Mouse (Mus musculus) midbrain, embryonic 11.5 days (tissue): Measurements from ENCODE around the gene Mmp15. TPM values are rescaled to one million over a fixed set of nuclear protein-coding genes. Genes with fewer than 3 reads are reported as not detected.

Experiments
- ATAC-seq: fragments of 200-750 bp; cut with Nextera tagmentation; 2 replicates; pipeline ENCODE4 v1.8.0; 2017; ENCODE audit warnings: moderate TSS enrichment, moderate library complexity; ENCODE audit not compliant: low FRiP score
- DNase-seq: peaks from one replicate; pipeline ENCODE4 v3.0.0; 2015; ENCODE audit warnings: low spot score; ENCODE audit errors: missing footprints
- H3K27ac ChIP-seq: fragments of 300-500 bp; sonication (generic); 2 replicates; pipeline ENCODE4 v1.5.1; 2014; ENCODE audit warnings: low read depth, low read length
- H3K27me3 ChIP-seq: fragments of 300-500 bp; sonication (generic); 2 replicates; pipeline ENCODE4 v1.6.1; 2014; ENCODE audit warnings: mild to moderate bottlenecking, low read length, moderate library complexity, mixed read lengths; ENCODE audit not compliant: control insufficient read depth, insufficient read depth
- H3K36me3 ChIP-seq: fragments of 300-500 bp; sonication (generic); 2 replicates; pipeline ENCODE4 v1.6.1; 2014; ENCODE audit warnings: mild to moderate bottlenecking, low read length, moderate library complexity, mixed read lengths; ENCODE audit not compliant: control insufficient read depth, insufficient read depth
- H3K4me1 ChIP-seq: fragments of 300-500 bp; sonication (generic); 2 replicates; pipeline ENCODE4 v1.6.1; 2014; ENCODE audit warnings: low read length; ENCODE audit not compliant: control insufficient read depth, insufficient read depth
- H3K4me2 ChIP-seq: fragments of 300-500 bp; sonication (generic); 2 replicates; pipeline ENCODE4 v1.6.1; 2014; ENCODE audit warnings: mild to moderate bottlenecking, moderate library complexity
- H3K4me3 ChIP-seq: fragments of 300-500 bp; sonication (generic); 2 replicates; pipeline ENCODE4 v1.5.1; 2014; ENCODE audit warnings: low read depth, low read length
- H3K9ac ChIP-seq: fragments of 300-500 bp; sonication (generic); 2 replicates; pipeline ENCODE4 v1.6.1; 2014; ENCODE audit warnings: low read length
- H3K9me3 ChIP-seq: fragments of 300-500 bp; sonication (generic); 2 replicates; pipeline ENCODE4 v1.6.1; 2016; ENCODE audit warnings: low read length; ENCODE audit not compliant: control insufficient read depth
- WGBS: fragments of 180-500 bp; shearing (Covaris S2); extraction: QIAGEN DNeasy Blood & Tissue Kit; methylation state at CpG from one replicate; pipeline ENCODE4 v1.1.7; 2014; 5-methylcytosine and 5-hydroxymethylcytosine counted together
- polyA plus RNA-seq: library from polyadenylated mRNA; unstranded; fragments of >200 nt; fragmentation: Nextera tagmentation; extraction: Ambion mirVana; gene quantifications from 2 replicates; pipeline ENCODE4 v1.2.1, GENCODE M21; 2014

Mmp15 gene
- polyA plus RNA-seq, 1 experiment from 2014 or later = 13.5 TPM

DNA sequence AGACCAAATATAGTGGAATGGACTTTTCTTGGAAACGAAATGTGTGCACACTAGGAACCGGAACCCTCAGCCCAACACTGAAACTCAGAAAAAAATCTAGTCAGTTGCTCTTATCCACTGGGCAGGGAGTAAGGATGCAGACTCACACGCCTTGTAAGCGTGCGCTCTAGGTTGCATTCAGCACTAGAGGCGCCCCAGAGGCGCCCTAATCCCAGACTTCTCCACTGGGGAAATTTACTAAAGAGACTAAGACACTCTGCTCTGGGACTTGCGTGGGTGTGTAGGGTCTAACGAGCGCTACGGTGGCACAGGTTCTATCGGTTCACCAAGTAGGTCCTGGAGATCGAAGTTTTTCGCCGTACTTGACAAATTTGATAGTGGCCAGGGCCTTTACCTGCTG, 607 bp upstream of the Mmp15 start:
- Histone ChIP-seq H3K4me2 (peak overlapping the region; percentile 90), H3K4me1 (peaks cover 10% of the 10 kb centered on the region), H3K9me3 (no peaks in the 10 kb centered on the region), H3K27ac (no peak overlapping the region), H3K4me3 (peak overlapping the region; percentile 82; the same call in 1 of the 2 replicates), H3K9ac (no peak overlapping the region), H3K27me3 (no peaks in the 10 kb centered on the region), H3K36me3 (no peaks in the 10 kb centered on the region)
- ATAC-seq (0 out of 2 replicates have a peak, but pooled peaks have one; percentile 28), DNase-seq (peak; percentile 93)
- WGBS = 2% methylated on average over 15 of the region's 15 CpGs

DNA sequence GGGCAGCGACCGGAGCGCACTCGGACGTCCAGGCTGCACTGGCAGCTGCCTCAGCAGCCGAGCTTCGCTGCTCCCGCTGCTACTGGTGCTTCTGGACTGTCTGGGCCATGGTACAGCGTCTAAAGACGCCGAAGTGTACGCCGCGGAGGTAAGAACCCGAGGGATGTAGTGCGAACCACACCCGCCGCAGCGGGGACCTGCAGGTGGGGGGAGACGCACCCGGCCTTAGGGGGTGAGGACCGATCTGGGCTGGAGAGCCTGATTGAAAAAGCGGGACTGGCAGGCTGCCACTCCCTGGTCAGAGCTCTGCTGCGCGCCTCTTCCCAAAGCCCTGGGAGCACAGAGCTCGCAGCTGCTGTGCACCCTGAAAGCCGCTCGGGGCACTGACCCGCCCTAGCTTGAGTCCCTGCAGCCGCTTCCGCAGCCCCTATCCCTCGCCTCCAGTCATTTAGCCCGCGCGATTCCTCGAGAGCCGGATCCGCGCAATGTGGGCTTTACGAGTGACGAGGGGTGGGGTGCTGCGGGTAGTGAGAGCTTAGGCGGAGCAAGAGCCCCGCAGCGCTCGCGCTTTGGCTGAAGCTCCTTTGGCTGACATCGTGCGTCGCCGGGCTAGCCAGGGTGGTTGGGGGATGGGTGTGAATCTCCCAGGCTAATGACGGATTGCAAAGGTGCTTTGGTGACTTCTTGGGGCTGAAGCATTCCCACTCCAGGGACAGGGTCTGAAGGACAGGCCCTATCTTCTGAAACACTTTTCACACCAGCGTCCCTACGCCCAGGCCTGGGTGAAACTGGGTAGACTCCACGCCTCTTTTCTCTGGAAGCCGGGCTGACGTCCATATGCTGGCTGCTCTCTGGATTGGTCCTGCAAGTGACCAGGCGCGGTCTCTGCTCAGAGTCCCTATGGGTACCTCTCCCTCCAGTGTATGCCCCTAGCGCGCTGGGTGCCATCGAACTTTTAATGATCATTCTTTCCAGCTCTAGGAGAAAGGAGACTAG, 1.1 kb downstream of the Mmp15 start:
- peak overlapping the region; percentile 90 for H3K4me2 ChIP-seq
- H3K36me3 ChIP-seq = no peaks in the 10 kb centered on the region
- no peaks in the 10 kb centered on the region for H3K9me3 ChIP-seq
- peak; percentile 97 for DNase-seq
- H3K4me3 ChIP-seq = peak overlapping the region; percentile 82
- H3K4me1 ChIP-seq = peaks cover 10% of the 10 kb centered on the region
- peak; percentile 72 for ATAC-seq
- peak overlapping the region; percentile 80 for H3K27ac ChIP-seq
- peak overlapping the region; percentile 93 for H3K9ac ChIP-seq
- 2% methylated on average over 62 of the region's 62 CpGs for WGBS
- no peaks in the 10 kb centered on the region for H3K27me3 ChIP-seq

DNA sequence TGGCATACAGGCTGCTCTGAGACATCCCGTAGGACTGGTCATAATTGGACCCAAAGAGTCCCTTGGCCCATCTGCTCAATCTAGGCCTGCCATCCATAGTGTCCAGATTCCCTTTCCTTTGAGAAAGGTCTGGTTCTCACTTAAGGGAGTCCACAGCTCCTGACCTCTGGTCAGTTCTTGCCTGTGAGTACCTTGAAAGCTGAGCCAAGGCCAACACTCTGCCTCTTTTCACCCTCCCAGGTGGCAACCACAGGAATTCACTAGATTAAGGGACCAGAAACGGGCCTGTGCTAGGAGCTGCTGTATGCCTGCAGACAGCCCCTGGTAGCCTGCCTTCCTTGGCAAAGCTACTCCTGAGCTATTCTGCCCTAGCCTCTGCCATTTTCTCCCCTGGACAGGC, 2.5 kb downstream of the Mmp15 start:
- Histone ChIP-seq H3K4me2 (no peak overlapping the region), H3K9ac (no peak overlapping the region)
- no peak for DNase-seq

DNA sequence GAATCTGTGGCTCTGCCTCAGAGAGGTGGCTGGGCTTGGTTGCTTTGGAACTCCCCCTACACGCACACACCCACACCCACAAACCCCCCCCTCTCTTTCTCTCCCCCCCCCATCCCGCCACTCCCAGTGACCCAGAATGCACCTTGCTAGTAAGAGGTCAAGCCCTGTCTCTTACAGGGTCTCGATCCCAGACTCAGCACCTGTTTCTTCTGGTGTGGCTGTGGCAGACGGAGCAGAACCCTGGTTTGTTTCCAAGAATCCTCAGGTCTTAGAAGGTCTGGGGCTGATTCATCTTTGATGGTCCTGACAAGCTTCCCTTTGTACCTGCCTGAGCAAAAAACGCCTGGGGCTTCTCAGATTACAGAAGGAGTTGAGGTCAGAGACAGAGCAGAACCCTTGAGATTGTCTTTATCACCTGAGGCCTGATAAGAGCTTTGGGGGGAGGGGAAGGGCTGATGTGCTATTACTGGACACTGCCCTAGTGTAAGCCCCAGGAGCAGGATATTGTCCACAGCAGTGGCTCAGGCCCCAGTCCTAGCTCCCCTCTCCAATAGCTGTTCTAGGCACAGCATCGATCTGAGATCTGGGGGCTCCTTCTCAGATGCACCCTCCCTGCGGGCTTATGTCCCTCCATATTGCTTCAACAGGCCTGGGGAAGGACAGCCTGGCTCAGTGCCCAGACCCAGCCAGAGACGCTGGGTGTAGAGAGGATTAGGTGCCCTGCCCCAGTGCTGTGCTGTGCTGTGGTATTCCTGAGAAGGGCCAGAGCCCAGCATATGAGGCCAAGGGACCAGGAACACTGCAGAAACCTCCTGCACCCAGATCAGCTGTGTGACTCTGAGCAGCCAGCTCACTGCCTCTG, 6.7 kb downstream of the Mmp15 start:
- Histone ChIP-seq H3K27ac (no peak overlapping the region), H3K9ac (no peak overlapping the region), H3K4me3 (no peak overlapping the region), H3K4me1 (peaks cover 13% of the 10 kb centered on the region), H3K27me3 (no peaks in the 10 kb centered on the region), H3K4me2 (no peak overlapping the region), H3K9me3 (no peaks in the 10 kb centered on the region), H3K36me3 (no peaks in the 10 kb centered on the region)
- 64% methylated on average over 8 of the region's 8 CpGs for WGBS
- ATAC-seq (no peak), DNase-seq (no peak)

More for the DNA sequence above, 2.5 kb downstream of the Mmp15 start:
- no peak overlapping the region for H3K27ac ChIP-seq
- no peaks in the 10 kb centered on the region for H3K27me3 ChIP-seq
- WGBS = 83% methylated on average over 2 of the region's 2 CpGs
- H3K36me3 ChIP-seq = no peaks in the 10 kb centered on the region
- H3K4me3 ChIP-seq = no peak overlapping the region
- H3K4me1 ChIP-seq = peaks cover 10% of the 10 kb centered on the region
- no peaks in the 10 kb centered on the region for H3K9me3 ChIP-seq
- ATAC-seq = no peak

DNA sequence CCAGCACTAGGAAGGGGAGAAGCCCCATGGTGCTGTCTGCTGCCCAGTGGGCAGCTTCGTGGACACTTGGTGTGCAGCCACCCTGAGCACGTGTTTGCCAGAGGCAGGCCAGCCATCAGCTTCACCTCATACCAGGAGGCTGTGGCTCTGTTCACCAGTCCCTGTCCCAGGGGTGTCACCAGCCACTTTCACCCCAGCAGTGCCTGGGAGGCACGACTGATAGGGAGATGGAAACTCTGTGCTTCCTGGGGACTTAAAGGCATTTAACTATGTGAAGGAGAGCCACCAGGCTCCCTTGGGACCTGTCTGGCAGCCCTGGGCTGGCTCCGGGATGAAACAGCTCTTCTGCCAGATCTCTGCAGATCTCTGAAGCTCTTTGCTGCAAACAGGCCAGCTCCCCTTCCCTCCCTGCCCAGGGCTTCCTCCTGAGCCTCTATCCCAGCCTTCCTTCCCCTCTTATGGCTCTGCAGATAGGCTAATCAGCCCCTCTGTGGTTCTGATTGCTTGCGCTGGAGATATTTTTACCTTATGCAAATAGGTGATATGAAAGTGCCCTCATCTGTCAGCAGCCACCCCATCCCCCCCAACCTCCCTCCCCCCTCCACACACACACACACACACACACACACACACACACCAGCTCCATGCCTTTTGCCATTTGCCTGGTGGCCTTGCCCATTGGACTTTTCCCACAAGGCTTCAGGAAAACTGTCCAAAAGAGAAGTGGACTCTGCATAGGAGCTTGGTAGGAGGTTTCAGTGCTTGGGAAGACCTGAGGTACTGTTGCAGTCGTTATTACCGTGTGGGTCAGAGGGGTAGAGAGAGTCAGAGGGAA, 8.3 kb downstream of the Mmp15 start:
- H3K4me2 ChIP-seq = no peak overlapping the region
- no peaks in the 10 kb centered on the region for H3K36me3 ChIP-seq
- peaks cover 8% of the 10 kb centered on the region for H3K4me1 ChIP-seq
- peak overlapping the region; percentile 14; the same call in 1 of the 2 replicates for H3K27ac ChIP-seq
- 70% methylated on average over 7 of the region's 7 CpGs for WGBS
- no peaks in the 10 kb centered on the region; the same call in 1 of the 2 replicates for H3K9me3 ChIP-seq
- H3K4me3 ChIP-seq = no peak overlapping the region
- peak; percentile 12; the same call in 1 of the 2 replicates for ATAC-seq
- H3K9ac ChIP-seq = peak overlapping the region; percentile 20; the same call in 1 of the 2 replicates
- H3K27me3 ChIP-seq = no peaks in the 10 kb centered on the region
- no peak for DNase-seq

DNA sequence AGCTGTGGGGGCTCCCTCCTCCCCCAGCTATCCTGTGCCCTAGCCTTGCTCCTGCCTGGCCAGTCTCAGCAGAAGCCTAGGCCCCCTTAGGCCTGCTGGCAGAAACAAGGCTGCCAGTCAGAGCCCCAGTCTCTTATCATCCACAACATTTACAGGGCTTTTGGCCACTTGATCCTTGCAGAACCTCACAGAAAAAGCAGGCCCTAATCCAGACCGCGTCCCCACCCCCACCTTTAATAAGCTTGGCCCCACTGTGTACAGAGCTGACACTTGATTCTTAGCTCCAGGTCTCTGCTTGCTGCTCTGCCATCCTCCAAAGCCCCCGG, 8.9 kb downstream of the Mmp15 start:
- Histone ChIP-seq H3K27ac (no peak overlapping the region), H3K9ac (no peak overlapping the region), H3K9me3 (no peaks in the 10 kb centered on the region; the same call in 1 of the 2 replicates), H3K4me3 (no peak overlapping the region), H3K36me3 (no peaks in the 10 kb centered on the region), H3K4me1 (peaks cover 8% of the 10 kb centered on the region), H3K4me2 (no peak overlapping the region), H3K27me3 (no peaks in the 10 kb centered on the region)
- 74% methylated on average over 3 of the region's 3 CpGs for WGBS
- peak; percentile 20; the same call in 1 of the 2 replicates for ATAC-seq
- DNase-seq = no peak

DNA sequence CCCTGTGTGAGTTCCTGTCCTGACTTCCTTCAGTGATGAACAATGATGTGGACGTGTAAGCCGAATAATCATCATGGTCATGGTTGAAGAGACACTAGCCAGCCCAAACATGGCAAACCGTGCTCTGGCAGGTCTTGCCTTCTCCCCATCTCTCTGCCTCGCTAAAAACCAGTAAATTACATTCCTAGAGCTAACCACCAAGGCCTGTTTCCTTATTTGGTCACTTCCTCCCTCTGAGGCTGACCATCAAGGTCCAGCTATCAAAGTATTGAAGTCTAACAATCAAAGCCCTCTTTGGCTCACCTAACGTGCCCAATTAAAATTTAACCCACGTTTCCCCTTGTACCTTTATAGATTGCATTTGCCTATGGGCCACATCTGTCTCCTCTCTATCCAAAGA, 10.2 kb downstream of the Mmp15 start:
- no peak overlapping the region for H3K27ac ChIP-seq
- WGBS = 79% methylated on average over 6 of the region's 6 CpGs
- no peaks in the 10 kb centered on the region; the same call in 1 of the 2 replicates for H3K9me3 ChIP-seq
- no peak overlapping the region for H3K4me2 ChIP-seq
- H3K4me3 ChIP-seq = no peak overlapping the region
- no peaks in the 10 kb centered on the region for H3K27me3 ChIP-seq
- no peaks in the 10 kb centered on the region for H3K36me3 ChIP-seq
- no peak for DNase-seq
- H3K4me1 ChIP-seq = peaks cover 8% of the 10 kb centered on the region
- no peak overlapping the region for H3K9ac ChIP-seq
- no peak for ATAC-seq

DNA sequence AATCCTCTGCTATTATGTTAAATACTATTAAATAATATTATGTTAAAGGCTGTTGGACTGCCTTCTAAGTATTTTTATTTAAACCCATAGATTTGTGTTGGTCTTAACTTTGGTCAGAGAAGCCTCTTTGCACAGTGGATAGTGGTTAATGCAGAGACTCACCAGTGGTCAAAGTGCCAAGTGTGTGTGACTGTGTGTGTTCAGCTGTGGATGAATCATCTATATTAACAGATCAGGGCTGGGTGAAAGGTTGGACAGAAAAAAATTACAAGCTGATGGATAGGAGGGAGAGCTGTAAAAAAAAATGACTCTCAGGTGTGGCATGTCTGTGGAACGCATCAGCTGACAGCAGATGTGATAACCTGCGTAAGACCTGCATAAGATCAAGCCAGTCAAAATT, 11.8 kb downstream of the Mmp15 start:
- H3K9ac ChIP-seq = no peak overlapping the region
- H3K9me3 ChIP-seq = no peaks in the 10 kb centered on the region; the same call in 1 of the 2 replicates
- H3K4me2 ChIP-seq = no peak overlapping the region
- no peak overlapping the region for H3K4me3 ChIP-seq
- peaks cover 8% of the 10 kb centered on the region for H3K4me1 ChIP-seq
- 0 out of 2 replicates have a peak, but pooled peaks cover 5% of the 10 kb centered on the region for H3K36me3 ChIP-seq
- 98% methylated on average over 2 of the region's 2 CpGs for WGBS
- DNase-seq = no peak
- no peaks in the 10 kb centered on the region for H3K27me3 ChIP-seq
- no peak overlapping the region for H3K27ac ChIP-seq
- no peak for ATAC-seq
